Mouse (Mus musculus) kidney, postnatal 25 days (tissue): ENCODE results near the gene Hist1h2be.
"Not testable (repeated sequence)": the region's sequence is repeated elsewhere in the genome, so short reads cannot be mapped to it uniquely, and the experiment has no call there.

Experiments used
- DNase-seq, 2 experiments: peaks; one replicate each; pipeline ENCODE4 v3.0.0; 2021; ENCODE audit warnings: mixed read lengths in 2 of 2

Hist1h2be gene

DNA sequence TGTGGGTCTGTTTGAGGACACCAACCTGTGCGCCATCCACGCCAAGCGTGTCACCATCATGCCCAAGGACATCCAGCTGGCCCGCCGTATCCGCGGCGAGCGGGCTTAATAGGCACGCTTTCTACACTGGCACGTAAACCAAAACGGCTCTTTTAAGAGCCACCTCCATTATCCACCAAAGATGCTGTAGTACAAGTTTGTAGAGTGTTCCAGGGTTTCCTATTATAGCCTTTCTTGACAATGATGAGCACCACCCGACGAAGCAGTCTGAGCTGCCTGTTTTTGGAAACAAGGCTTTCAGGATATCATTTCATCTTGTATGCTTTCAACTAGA lies 76.2 kb downstream of the Hist1h2be start:
- not testable (repeated sequence) for DNase-seq

DNA sequence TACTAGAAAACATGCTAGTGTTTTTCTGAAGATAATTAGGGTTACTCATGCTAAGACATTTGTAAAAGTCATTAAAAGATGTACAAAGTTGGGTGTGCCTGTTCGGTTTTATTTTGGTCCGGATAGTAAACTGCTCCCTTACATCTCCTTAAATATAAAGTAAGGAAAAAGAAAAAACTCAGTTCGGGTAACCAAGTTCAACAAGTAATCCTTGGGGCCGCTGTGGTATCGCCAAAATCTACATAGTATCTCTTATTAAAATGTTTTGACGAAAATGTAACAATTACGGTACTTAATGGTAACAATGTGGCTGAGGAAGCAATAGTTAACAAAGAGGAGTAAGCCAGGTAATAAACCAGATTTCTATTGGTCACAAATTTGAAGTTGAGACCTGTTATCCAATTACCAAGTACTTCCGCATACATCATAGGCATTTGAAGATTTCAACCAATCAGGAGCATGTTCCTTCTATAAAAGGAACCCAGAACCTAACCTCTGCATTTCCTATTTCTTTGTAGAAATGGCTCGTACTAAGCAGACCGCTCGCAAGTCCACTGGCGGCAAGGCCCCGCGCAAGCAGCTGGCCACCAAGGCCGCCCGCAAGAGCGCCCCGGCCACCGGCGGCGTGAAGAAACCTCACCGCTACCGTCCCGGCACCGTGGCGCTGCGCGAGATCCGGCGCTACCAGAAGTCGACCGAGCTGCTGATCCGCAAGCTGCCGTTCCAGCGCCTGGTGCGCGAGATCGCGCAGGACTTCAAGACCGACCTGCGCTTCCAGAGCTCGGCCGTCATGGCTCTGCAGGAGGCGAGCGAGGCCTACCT lies 76.7 kb downstream of the Hist1h2be start, which contains the start of gene Hist1h3f:
Hist1h3f (plus strand) TSS at position 88 of the 822 bp plus-strand sequence.
- peak; percentile 55 to 71 for DNase-seq

GRCm38 (mm10) chr13:23542999-23543607 lies 77.8 kb downstream of the Hist1h2be start, which contains the start of gene Hist1h2bh:
Hist1h2bh (minus strand) TSS chr13:23543392.
- DNase-seq: peak; percentile 74 to 85

DNA sequence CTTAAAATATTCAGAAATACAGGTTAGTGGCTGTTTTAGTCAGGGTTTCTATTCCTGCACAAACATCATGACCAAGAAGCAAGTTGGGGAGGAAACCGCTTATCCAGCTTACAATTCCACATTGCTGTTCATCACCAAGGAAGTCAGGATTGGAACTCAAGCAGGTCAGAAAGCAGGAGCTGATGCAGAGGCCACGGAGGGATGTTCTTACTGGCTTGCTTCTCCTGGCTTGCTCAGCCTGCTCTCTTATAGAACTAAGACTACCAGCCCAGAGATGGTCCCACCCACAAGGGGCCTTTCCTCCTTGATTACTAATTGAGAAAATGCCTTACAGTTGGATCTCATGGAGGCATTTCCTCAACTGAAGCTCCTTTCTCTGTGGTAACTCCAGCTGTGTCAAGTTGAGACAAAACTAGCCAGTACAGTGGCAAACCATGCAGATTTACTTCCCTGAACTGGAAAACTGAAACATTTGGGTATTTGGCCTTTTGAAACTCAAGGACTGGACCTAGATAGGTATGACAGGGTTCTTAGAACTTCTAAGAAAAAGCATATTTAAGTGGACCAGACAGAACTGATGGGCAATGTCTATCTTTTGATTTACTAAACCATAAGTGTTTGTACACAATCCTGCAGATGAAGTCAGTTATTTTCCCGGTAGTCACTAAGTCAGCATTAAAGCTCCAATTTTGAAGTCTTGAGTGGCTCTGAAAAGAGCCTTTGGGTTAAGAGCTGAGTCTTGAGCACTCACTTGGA lies 78.5 kb downstream of the Hist1h2be start:
- DNase-seq: not testable (repeated sequence)

GRCm38 (mm10) chr13:23541497-23541896 lies 79.4 kb downstream of the Hist1h2be start:
- no peak for DNase-seq

DNA sequence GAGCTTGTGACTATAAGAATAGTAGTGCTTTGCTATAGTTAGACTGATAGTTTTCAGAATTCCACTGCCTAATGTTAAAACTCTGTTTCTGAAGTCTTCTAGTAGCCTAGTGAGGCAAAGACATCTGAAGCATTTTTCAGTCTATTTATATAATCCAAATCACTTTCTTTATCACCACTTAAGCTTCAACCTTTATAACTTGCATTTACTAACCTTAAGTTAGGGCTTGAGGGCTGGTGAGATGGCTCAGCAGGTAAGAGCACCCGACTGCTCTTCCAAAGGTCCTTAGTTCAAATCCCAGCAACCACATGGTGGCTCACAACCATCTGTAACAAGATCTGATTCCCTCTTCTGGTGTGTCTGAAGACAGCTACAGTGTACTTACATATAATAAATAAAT lies 81.1 kb downstream of the Hist1h2be start:
- not testable (repeated sequence) for DNase-seq

DNA sequence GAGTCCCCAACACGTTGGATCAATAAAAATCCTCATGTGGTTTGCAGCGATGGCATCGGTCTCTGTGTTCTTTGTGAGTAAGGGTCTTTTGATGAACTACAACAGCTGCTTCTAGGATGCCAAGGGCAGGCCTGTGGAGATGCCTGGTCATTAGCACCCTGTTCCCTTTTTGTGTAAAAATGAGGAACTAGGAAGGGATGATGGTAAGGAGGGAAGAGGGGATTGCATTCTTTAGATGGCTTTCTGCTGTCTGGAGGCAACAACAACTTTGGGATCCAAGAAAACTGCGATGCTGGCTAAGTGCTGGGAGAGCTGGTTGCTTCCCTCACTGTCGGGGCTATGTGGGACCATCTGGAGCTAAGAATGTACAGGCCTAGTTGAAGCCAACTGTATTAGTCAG lies 82.7 kb downstream of the Hist1h2be start:
- DNase-seq: no peak

GRCm38 (mm10) chr13:23537006-23537710 lies 83.8 kb downstream of the Hist1h2be start:
- DNase-seq: no peak

DNA sequence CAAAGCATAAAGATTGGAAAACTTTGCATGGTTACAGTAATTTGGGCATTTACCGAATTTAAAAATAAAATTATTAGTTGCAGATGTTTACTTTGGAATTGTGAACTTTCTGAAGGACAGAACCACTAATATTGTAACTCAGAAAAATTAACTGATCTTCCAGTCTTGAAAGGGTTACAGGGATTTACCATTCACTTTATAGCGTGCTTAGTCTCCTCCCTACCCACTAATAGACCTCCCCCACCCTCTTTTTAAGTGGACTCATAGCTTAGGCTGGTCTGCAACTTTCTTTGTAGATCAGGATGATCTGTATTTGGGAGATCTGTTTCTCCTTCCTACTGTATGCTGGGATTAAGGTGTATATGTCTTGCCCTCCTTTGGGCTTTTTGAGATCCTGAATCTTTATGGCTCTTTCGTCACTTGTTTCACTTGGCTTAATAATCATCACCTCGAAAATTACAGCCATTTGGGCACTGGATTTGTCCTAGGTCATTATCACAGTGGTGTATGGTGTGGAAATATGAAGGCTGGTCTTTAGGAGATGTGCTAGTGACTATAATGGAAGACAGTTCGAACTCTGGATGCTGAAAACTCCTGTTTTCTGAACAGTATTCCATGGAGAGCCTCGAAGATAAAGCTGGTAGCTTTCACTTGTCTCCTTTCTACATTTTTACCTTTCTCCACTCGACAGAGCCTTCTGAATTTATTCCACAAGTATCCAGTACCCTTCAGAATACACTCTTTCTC lies 84.7 kb downstream of the Hist1h2be start:
- no peak for DNase-seq

- DNase-seq: peak; percentile 92
Measured at GRCm38 (mm10) chr13:23535137-23536075, 85.5 kb downstream of the Hist1h2be start, which contains the start of gene Hist1h3g. Hist1h3g (plus strand) TSS chr13:23535422.

GRCm38 (mm10) chr13:23534368-23535131 lies 86.4 kb downstream of the Hist1h2be start:
- DNase-seq: peak in 1 of 2 experiments; percentile 5
